Mouse (Mus musculus): ENCODE measurements at regions not wholly inside any gene's neighbourhood (a gene's known extent, or its start where the extent isn't known, plus 50 kb on each side); places are given as distances from the start of the nearest gene placed in this dataset.

GRCm38 (mm10) chr13:16646649-16647048, 635.0 kb downstream of the Inhba start:
- TF ChIP-seq CTCF (IDR thresholded peaks at IDR 0.05; ENCODE audit: borderline replicate concordance, control insufficient read depth, extremely low read depth, insufficient read depth, low read length, poor library complexity) (no peak), POLR2A (IDR thresholded peaks at IDR 0.05; ENCODE audit: control insufficient read depth, extremely low read depth, insufficient read depth, low read length, poor library complexity) (no peak)

All from thymus, adult 2 months (tissue).